Mouse (Mus musculus) MEL (cell line): ENCODE measurements around the gene Slc5a2. TPM values are rescaled to one million over a fixed set of nuclear protein-coding genes. Genes with fewer than 3 reads are reported as not detected.

Source experiments
- DNase-seq: peaks from one replicate; pipeline ENCODE4 v3.0.0; 2011; ENCODE audit warnings: low read depth, low spot score
- H3K27ac ChIP-seq: 2 replicates; pipeline ENCODE4 v1.5.1; 2012; ENCODE audit warnings: low read depth, mild to moderate bottlenecking, control low read depth, low read length, moderate library complexity; ENCODE audit not compliant: control insufficient read depth
- H3K27me3 ChIP-seq, 2 experiments: fragments of 150-350 bp in 1 of 2; sonication (generic) in 1 of 2; 2 replicates each; pipeline ENCODE4 v1.6.1; 2012; ENCODE audit warnings: low read length in 2 of 2, mild to moderate bottlenecking in 2 of 2, improper control_type of control experiment in 1 of 2, moderate library complexity in 1 of 2; ENCODE audit not compliant: insufficient read depth in 2 of 2, control insufficient read depth in 1 of 2
- H3K36me3 ChIP-seq, 2 experiments: 2 replicates each; pipeline ENCODE4 v1.6.1; 2012 to 2014; ENCODE audit warnings: low read length in 2 of 2, improper control_type of control experiment in 1 of 2, inconsistent platforms in 1 of 2, mild to moderate bottlenecking in 1 of 2; ENCODE audit not compliant: insufficient read depth in 2 of 2, control insufficient read depth in 1 of 2
- H3K4me1 ChIP-seq, 2 experiments: fragments of 150-350 bp in 1 of 2; sonication (generic) in 1 of 2; 2 replicates each; pipeline ENCODE4 v1.6.1; 2012; ENCODE audit warnings: low read length in 2 of 2, improper control_type of control experiment in 1 of 2, mild to moderate bottlenecking in 1 of 2; ENCODE audit not compliant: insufficient read depth in 2 of 2, control insufficient read depth in 1 of 2
- H3K4me3 ChIP-seq, 2 experiments: fragments of 150-350 bp in 1 of 2; sonication (generic) in 1 of 2; 2 replicates each; pipeline ENCODE4 v1.5.1; 2012; ENCODE audit warnings: low read depth in 2 of 2, low read length in 2 of 2, mild to moderate bottlenecking in 2 of 2, moderate library complexity in 2 of 2, control low read depth in 1 of 2, improper control_type of control experiment in 1 of 2; ENCODE audit not compliant: control insufficient read depth in 1 of 2, insufficient read depth in 1 of 2
- H3K79me2 ChIP-seq: 2 replicates; pipeline ENCODE4 v1.6.1; 2012; ENCODE audit warnings: mild to moderate bottlenecking, low read length, moderate library complexity; ENCODE audit not compliant: control insufficient read depth, poor library complexity, insufficient read depth
- H3K9ac ChIP-seq: 2 replicates; pipeline ENCODE4 v1.6.1; 2012; ENCODE audit warnings: low read depth, mild to moderate bottlenecking, control low read depth, low read length, moderate library complexity; ENCODE audit not compliant: control insufficient read depth, poor library complexity, severe bottlenecking
- H3K9me3 ChIP-seq: fragments of 150-350 bp; sonication (generic); replicated peaks from 2 replicates; pipeline ENCODE4 v1.6.1; 2012; ENCODE audit warnings: mild to moderate bottlenecking, low read length, improper control_type of control experiment, moderate library complexity; ENCODE audit not compliant: insufficient read depth
- CHD1 ChIP-seq: IDR thresholded peaks from 2 replicates; pipeline ENCODE4 v1.6.1; 2012; ENCODE audit warnings: low read depth, mild to moderate bottlenecking, inconsistent platforms, low read length, improper control_type of control experiment
- E2F4 ChIP-seq: IDR thresholded peaks from 2 replicates; pipeline ENCODE4 v1.6.1; 2011; ENCODE audit warnings: low read depth, low read length, improper control_type of control experiment, borderline replicate concordance
- GATA1 ChIP-seq: IDR thresholded peaks from 2 replicates; pipeline ENCODE4 v1.6.1; 2011; ENCODE audit warnings: low read depth, low read length, improper control_type of control experiment
- KAT2A ChIP-seq: conservative IDR thresholded peaks from 2 replicates; pipeline ENCODE4 v1.6.1; 2012; ENCODE audit warnings: low read depth, low read length, improper control_type of control experiment, inconsistent platforms
- MAZ ChIP-seq: IDR thresholded peaks from 2 replicates; pipeline ENCODE4 v1.6.1; 2012; ENCODE audit warnings: low read depth, mild to moderate bottlenecking, inconsistent platforms, low read length, improper control_type of control experiment
- MEF2A ChIP-seq: IDR thresholded peaks from 2 replicates; pipeline ENCODE4 v1.6.1; 2014; ENCODE audit warnings: low read depth, mild to moderate bottlenecking, inconsistent platforms, low read length, improper control_type of control experiment; ENCODE audit not compliant: poor library complexity, insufficient replicate concordance, severe bottlenecking; ENCODE audit errors: extremely low read depth
- MYB ChIP-seq: IDR thresholded peaks from 2 replicates; pipeline ENCODE4 v1.6.1; 2011; ENCODE audit warnings: mild to moderate bottlenecking, low read depth, low read length, improper control_type of control experiment
- NELFE ChIP-seq: IDR thresholded peaks from 2 replicates; pipeline ENCODE4 v1.6.1; 2011; ENCODE audit warnings: low read depth, low read length, improper control_type of control experiment
- NRF1 ChIP-seq: IDR thresholded peaks from 2 replicates; pipeline ENCODE4 v1.6.1; 2014; ENCODE audit warnings: low read depth, mild to moderate bottlenecking, inconsistent platforms, low read length, improper control_type of control experiment, moderate library complexity; ENCODE audit not compliant: poor library complexity, insufficient read depth, severe bottlenecking
- RAD21 ChIP-seq: IDR thresholded peaks from 2 replicates; pipeline ENCODE4 v1.6.1; 2011; ENCODE audit warnings: mild to moderate bottlenecking, low read depth, low read length, improper control_type of control experiment
- SIN3A ChIP-seq: IDR thresholded peaks from 2 replicates; pipeline ENCODE4 v1.6.1; 2012; ENCODE audit warnings: low read length, improper control_type of control experiment, inconsistent platforms
- SMC3 ChIP-seq: IDR thresholded peaks from 2 replicates; pipeline ENCODE4 v1.6.1; 2011; ENCODE audit warnings: low read depth, low read length, improper control_type of control experiment
- TCF12 ChIP-seq: IDR thresholded peaks from 2 replicates; pipeline ENCODE4 v1.6.1; 2014; ENCODE audit warnings: low read depth, mild to moderate bottlenecking, inconsistent platforms, low read length, improper control_type of control experiment, moderate library complexity
- UBTF ChIP-seq: IDR thresholded peaks from 2 replicates; pipeline ENCODE4 v1.6.1; 2012; ENCODE audit warnings: low read depth, mild to moderate bottlenecking, inconsistent platforms, low read length, improper control_type of control experiment, moderate library complexity, borderline replicate concordance; ENCODE audit not compliant: insufficient read depth
- ZMIZ1 ChIP-seq: IDR thresholded peaks from 2 replicates; pipeline ENCODE4 v1.6.1; 2012; ENCODE audit warnings: low read depth, mild to moderate bottlenecking, inconsistent platforms, low read length, improper control_type of control experiment, moderate library complexity
- polyA plus RNA-seq, 2 experiments: library from polyadenylated mRNA; stranded (reverse) in 1 of 2; unstranded in 1 of 2; fragments of >175 nt in 1 of 2; fragments of >200 nt in 1 of 2; gene quantifications; 2 replicates each; pipeline versions ENCODE4 v1.2.1 to v1.2.4; 2012; ENCODE audit warnings: low replicate concordance in 2 of 2, low read depth in 1 of 2; ENCODE audit not compliant: insufficient read length in 2 of 2, insufficient read depth in 1 of 2, missing spikeins in 1 of 2
- total RNA-seq: library from RNA; depleted of rRNA; stranded (reverse); fragments of 300-350 nt; gene quantifications from 2 replicates; pipeline ENCODE4 v1.2.3, GENCODE M21; 2012

Gene Slc5a2
- total and polyA plus RNA-seq, 3 experiments: 0.25 to 0.58 TPM; not detected in 1

- peaks cover 10% of the 10 kb centered on the region for H3K79me2 ChIP-seq
- TF ChIP-seq E2F4: no peak
- no peak for TF ChIP-seq NRF1
- no peak for TF ChIP-seq SIN3A
- no peak for TF ChIP-seq MEF2A
- TF ChIP-seq TCF12: no peak
- TF ChIP-seq KAT2A: no peak
- TF ChIP-seq GATA1: no peak
- TF ChIP-seq ZMIZ1: no peak
- no peak for TF ChIP-seq NELFE
- no peak for TF ChIP-seq MAZ
- no peak for TF ChIP-seq SMC3
- no peak for TF ChIP-seq CHD1
- H3K4me1 ChIP-seq: peaks cover 6 to 13% of the 10 kb centered on the region in 2 experiments
- no peak overlapping the region for H3K27ac ChIP-seq
- H3K4me3 ChIP-seq: no peak overlapping the region
- no peaks in the 10 kb centered on the region for H3K27me3 ChIP-seq
- no peak for DNase-seq
- no peak overlapping the region for H3K9ac ChIP-seq
- no peaks in the 10 kb centered on the region for H3K9me3 ChIP-seq
- peaks cover 0 to 21% of the 10 kb centered on the region in 2 experiments; a peak in 2 of 4 replicates for H3K36me3 ChIP-seq
Observed at GRCm38 (mm10) chr7:128302151-128302550, 36.7 kb downstream of the Slc5a2 start.

- H3K4me1 ChIP-seq: peaks cover 4 to 6% of the 10 kb centered on the region in 2 experiments; a peak in 2 of 4 replicates
- H3K9me3 ChIP-seq: no peaks in the 10 kb centered on the region
- DNase-seq: no peak
- peaks cover 0 to 16% of the 10 kb centered on the region in 2 experiments; a peak in 2 of 4 replicates for H3K36me3 ChIP-seq
- H3K4me3 ChIP-seq: no peak overlapping the region
- H3K27me3 ChIP-seq: no peaks in the 10 kb centered on the region
- H3K79me2 ChIP-seq: no peaks in the 10 kb centered on the region
- H3K27ac ChIP-seq: no peak overlapping the region
- H3K9ac ChIP-seq: no peak overlapping the region
- TF ChIP-seq E2F4 (no peak), MYB (no peak), UBTF (no peak), NELFE (no peak)
Observed at GRCm38 (mm10) chr7:128304198-128304597, 38.7 kb downstream of the Slc5a2 start.

- Histone ChIP-seq H3K4me1 (peaks cover 7% of the 10 kb centered on the region in 2 experiments; a peak in 3 of 4 replicates), H3K9me3 (no peaks in the 10 kb centered on the region), H3K4me3 (no peak overlapping the region)
- TF ChIP-seq RAD21: no peak; the same call in 1 of the 2 replicates
- TF ChIP-seq, all 39 proteins: peak for 0
- DNase-seq: no peak
- H3K9ac ChIP-seq: no peak overlapping the region
- no peaks in the 10 kb centered on the region for H3K27me3 ChIP-seq
- H3K27ac ChIP-seq: no peak overlapping the region
- H3K36me3 ChIP-seq: peaks cover 0 to 23% of the 10 kb centered on the region in 2 experiments; a peak in 2 of 4 replicates
- H3K79me2 ChIP-seq: no peaks in the 10 kb centered on the region
Observed at GRCm38 (mm10) chr7:128304907-128305306, 39.5 kb downstream of the Slc5a2 start.
